In genomic region chr5:77388359-77388758, GRCm38 (mm10) we compare ENCODE assay signal across 22 mouse cellular contexts. TPM values are rescaled to one million over a fixed set of nuclear protein-coding genes. Genes with fewer than 3 reads are reported as not detected.
A peak's percentile ranks its signal among the peaks of the same experiment; 100 is the strongest.
DNase-seq lines count a peak whose midpoint lies in the region; ATAC-seq and TF ChIP-seq lines count a peak whose summit lies in the region.
"Had no signal": no experiment of that assay in that cellular context is flagged by ENCODE, and none has a peak within 500 bp of the region (broad histone marks: within the 10 kb centered on the region; RNA-seq: fewer than 3 reads in every experiment).

No protein-coding gene starts in this region.

- WGBS in kidney, adult 2 months, result 50% methylated on average over 6 of the region's 6 CpGs

- no peak overlapping the region for H3K4me3 ChIP-seq in gastrocnemius, adult 2 months
- no peak overlapping the region for H3K4me3 ChIP-seq in kidney, adult 2 months (ENCODE audit: insufficient read depth, low read depth, low read length)
- H3K4me3 ChIP-seq: embryonic facial prominence, embryonic 13.5 days; forebrain, embryonic 13.5 days; heart, embryonic 13.5 days; hindbrain, embryonic 13.5 days had no signal

- peaks cover 60% of the 10 kb centered on the region for H3K4me1 ChIP-seq in kidney, adult 2 months (ENCODE audit: control insufficient read depth, insufficient read depth, low read length)
- H3K4me1 ChIP-seq: embryonic facial prominence, embryonic 13.5 days; forebrain, embryonic 13.5 days; hindbrain, embryonic 13.5 days had no signal

- TF ChIP-seq CTCF in gastrocnemius, adult 2 months (IDR thresholded peaks at IDR 0.05), result no peak
- no peak for TF ChIP-seq CTCF in kidney, adult 2 months (conservative IDR thresholded peaks at IDR 0.05; ENCODE audit: insufficient read depth, insufficient read length, low read depth, low read length)

- intact Hi-C loops in gastrocnemius, adult 2 months (cut with DNase I), result no loop called here

- no peak for TF ChIP-seq POLR2A in kidney, adult 2 months (IDR thresholded peaks at IDR 0.05; ENCODE audit: low read depth, low read length)

- no peaks in the 10 kb centered on the region for H3K27me3 ChIP-seq in kidney, adult 2 months (replicated peaks; ENCODE audit: control insufficient read depth, insufficient read depth, low read length)
- H3K27me3 ChIP-seq: CH12.LX; embryonic facial prominence, embryonic 13.5 days; forebrain, embryonic 13.5 days; heart, embryonic 13.5 days; hindbrain, embryonic 13.5 days; Patski had no signal

- H3K36me3 ChIP-seq in kidney, adult 2 months (ENCODE audit: control insufficient read depth, insufficient read depth, low read length), result no peaks in the 10 kb centered on the region
- H3K36me3 ChIP-seq: embryonic facial prominence, embryonic 13.5 days; heart, embryonic 13.5 days; hindbrain, embryonic 13.5 days had no signal

- no peak for ATAC-seq in megakaryocyte-erythroid progenitor cell, adult 5-6 weeks (replicated peaks; ENCODE audit: low FRiP score, low TSS enrichment, poor library complexity, severe bottlenecking)
- ATAC-seq: activated CD4-positive, CD25-positive, alpha-beta regulatory T cell, adult 4 months; forebrain, embryonic 13.5 days; forebrain, postnatal 0 days; hindbrain, postnatal 0 days; Patski had no signal

- DNase-seq in gastrocnemius, adult 2 months, result no peak
- DNase-seq in gastrocnemius, adult 18-20 months (ENCODE audit: low spot score), result no peak
- DNase-seq in kidney, adult 2 months, result peak; percentile 42
- DNase-seq in kidney, postnatal 14 days, result no peak
- peak; percentile 62 for DNase-seq in kidney, postnatal 10 days
- DNase-seq in kidney, adult 9 months, result no peak
- peak; percentile 65 for DNase-seq in 3T3-L1 (ENCODE audit: low read depth, low spot score)
- DNase-seq: adrenal gland, postnatal 14 days; cerebellum, adult 18-20 months; cerebellum, adult 9-11 months; cerebellum, postnatal 36 days; forebrain, postnatal 0 days; gastrocnemius, postnatal 36 days had no signal

- peak overlapping the region; percentile 69 for H3K27ac ChIP-seq in gastrocnemius, adult 2 months
- H3K27ac ChIP-seq in kidney, adult 2 months (ENCODE audit: insufficient read depth, low read depth, low read length), result peak overlapping the region; percentile 64
- H3K27ac ChIP-seq: embryonic facial prominence, embryonic 13.5 days; forebrain, embryonic 13.5 days; heart, embryonic 13.5 days; hindbrain, embryonic 13.5 days; hindbrain, postnatal 0 days had no signal

RNA-seq across cellular contexts. Expression of gene Igfbp7, which starts 19.5 kb away (rescaled TPM):
- 10 to 100 TPM; 63.6 to 92.5 TPM for total RNA-seq in gastrocnemius, adult 2 months (2021)
- total RNA-seq in gastrocnemius, adult 18-20 months (2021), result 10 to 100 TPM; 63.6 to 75.9 TPM
- polyA plus RNA-seq in kidney, adult 2 months (2012; rRNA removed), result 4,855 and 6,899 TPM in 2 replicates
- 0.42 TPM in 1 of 2 replicates, not detected in the other for total RNA-seq in megakaryocyte-erythroid progenitor cell, adult 5-6 weeks (2014; fragmentation: Nextera tagmentation)
- not detected in 2 replicates for total RNA-seq in megakaryocyte-erythroid progenitor cell, adult 5-6 weeks (2017)

Comparison
In these comparisons a context has a peak if more than half of its experiments do, and no peak if none do; other contexts are left out.
1. DNase-seq: peak in kidney, adult 2 months (single experiment), kidney, postnatal 10 days (single experiment) and 3T3-L1 (single experiment); none in gastrocnemius, adult 2 months (single experiment), gastrocnemius, adult 18-20 months (single experiment), kidney, postnatal 14 days (single experiment) and kidney, adult 9 months (single experiment).
2. RNA of gene Igfbp7, which starts 19.5 kb away (total RNA-seq): 63.6 to 92.5 TPM in gastrocnemius, adult 2 months and 63.6 to 75.9 TPM in gastrocnemius, adult 18-20 months; 0.42 TPM in megakaryocyte-erythroid progenitor cell, adult 5-6 weeks; every median in the first group is over 10 times any median in the second.